Mouse (Mus musculus) gastrocnemius, postnatal 36 days (tissue): Measurements from ENCODE around the gene Adcy7. TPM values are rescaled to one million over a fixed set of nuclear protein-coding genes. Genes with fewer than 3 reads are reported as not detected.

ENCODE experiments used
- DNase-seq, 2 experiments: peaks; one replicate each; pipeline ENCODE4 v3.0.0; 2022
- intact Hi-C: fragments of 180-260 bp; cut with DNase I; formaldehyde crosslinking; loops from one replicate; pipeline ENCODE4 v1.15.1; 2025
- total RNA-seq, 2 experiments: library from RNA; stranded (reverse); gene quantifications; 2 replicates each; pipeline ENCODE4 v1.2.3; 2021

Adcy7 gene
- total RNA-seq, 2 experiments from 2014 or later: 4.9 to 5.2 TPM

GRCm38 (mm10) chr8:88324760-88325159, 52.6 kb downstream of the Adcy7 start:
- intact Hi-C loops: no loop called here
- DNase-seq: no peak

- intact Hi-C loops: no loop called here
- DNase-seq: no peak
Measured at GRCm38 (mm10) chr8:88325251-88325650, 53.0 kb downstream of the Adcy7 start.

GRCm38 (mm10) chr8:88325795-88326194, 53.6 kb downstream of the Adcy7 start:
- DNase-seq: no peak
- intact Hi-C loops: no loop called here

- intact Hi-C loops: no loop called here
- DNase-seq: no peak
Measured at GRCm38 (mm10) chr8:88326328-88326727, 54.1 kb downstream of the Adcy7 start.

GRCm38 (mm10) chr8:88328689-88329088, 56.5 kb downstream of the Adcy7 start:
- no peak for DNase-seq
- intact Hi-C loops: no loop called here

GRCm38 (mm10) chr8:88330816-88331215, 58.6 kb downstream of the Adcy7 start:
- no peak for DNase-seq
- intact Hi-C loops: no loop called here

- intact Hi-C loops: no loop called here
Measured at GRCm38 (mm10) chr8:88334384-88334783, 62.2 kb downstream of the Adcy7 start.

GRCm38 (mm10) chr8:88334975-88335374, 62.8 kb downstream of the Adcy7 start:
- no peak for DNase-seq
- intact Hi-C loops: no loop called here

More at GRCm38 (mm10) chr8:88334384-88334783, 62.2 kb downstream of the Adcy7 start:
- DNase-seq: no peak

- intact Hi-C loops: no loop called here
- DNase-seq: no peak
Measured at GRCm38 (mm10) chr8:88339221-88339620, 67.0 kb downstream of the Adcy7 start.

- no peak for DNase-seq
- intact Hi-C loops: no loop called here
Measured at GRCm38 (mm10) chr8:88339887-88340695, 67.9 kb downstream of the Adcy7 start.

- no peak for DNase-seq
- intact Hi-C loops: no loop called here
Measured at GRCm38 (mm10) chr8:88342026-88342425, 69.8 kb downstream of the Adcy7 start.

- no peak for DNase-seq
- intact Hi-C loops: no loop called here
Measured at GRCm38 (mm10) chr8:88349046-88349445, 76.8 kb downstream of the Adcy7 start.

GRCm38 (mm10) chr8:88357226-88357933, 85.2 kb downstream of the Adcy7 start:
- DNase-seq: no peak
- intact Hi-C loops: loop anchor here (2.0 to 10.0 kb wide), 2 partner anchors 85 to 213 kb away; partner anchors contain the start of gene Adcy7

GRCm38 (mm10) chr8:88357946-88358345, 85.7 kb downstream of the Adcy7 start:
- intact Hi-C loops: loop anchor here (2.0 to 10.0 kb wide), 2 partner anchors 85 to 213 kb away; partner anchors contain the start of gene Adcy7
- DNase-seq: no peak

- no peak for DNase-seq
- intact Hi-C loops: loop anchor here (10.0 kb wide), 2 partner anchors 215 to 335 kb away; partner anchors contain the start of gene Cyld
Measured at GRCm38 (mm10) chr8:88359959-88360358, 87.8 kb downstream of the Adcy7 start.

GRCm38 (mm10) chr8:88361044-88361707, 89.0 kb downstream of the Adcy7 start:
- no peak for DNase-seq
- intact Hi-C loops: loop anchor here (10.0 kb wide), 1 partner anchor 334 kb away; the partner anchor contains the start of gene Cyld

GRCm38 (mm10) chr8:88361708-88362428, 89.7 kb downstream of the Adcy7 start, which contains the start of gene Brd7:
TSS of gene Brd7 (minus strand) at chr8:88362194.
- peak; percentile 75 to 90 for DNase-seq
- intact Hi-C loops: loop anchor here (2.0 to 10.0 kb wide), 2 partner anchors 259 to 333 kb away; partner anchors contain the start of gene Cyld

GRCm38 (mm10) chr8:88362446-88363150, 90.4 kb downstream of the Adcy7 start:
- no peak for DNase-seq
- intact Hi-C loops: loop anchor here (2.0 to 10.0 kb wide), 2 partner anchors 258 to 332 kb away; partner anchors contain the start of gene Cyld

GRCm38 (mm10) chr8:88369221-88369620, 97.0 kb downstream of the Adcy7 start:
- no peak for DNase-seq
- intact Hi-C loops: loop anchor here (10.0 kb wide), 1 partner anchor 326 kb away; the partner anchor contains the start of gene Cyld
